Mouse (Mus musculus) B cell, adult 2 months (primary cell): ENCODE measurements at regions not wholly inside any gene's neighbourhood (a gene's known extent, or its start where the extent isn't known, plus 50 kb on each side); places are given as distances from the start of the nearest gene placed in this dataset.

Experiments
- DNase-seq, 2 experiments: peaks; one replicate each; pipeline ENCODE4 v3.0.0; 2022

DNA sequence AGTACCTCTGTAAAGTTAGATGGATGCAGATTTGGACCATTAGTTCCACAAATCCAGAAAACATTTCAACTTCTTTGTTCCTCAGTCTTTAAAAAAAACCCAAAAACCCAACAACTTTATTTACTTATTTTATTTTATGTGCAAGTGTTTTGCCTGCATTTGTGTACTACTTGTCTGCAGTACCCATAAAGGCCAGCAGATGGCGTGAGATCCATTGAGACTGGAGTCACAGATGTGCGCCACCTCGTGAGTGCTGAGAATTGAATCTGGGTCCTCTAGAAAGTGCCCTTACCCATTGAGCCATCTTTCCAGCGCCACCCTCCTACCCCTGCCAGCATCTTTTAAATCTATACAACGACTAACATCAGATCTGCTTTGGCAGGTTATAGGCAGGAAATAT is 53.0 kb downstream of the Gm12689 start:
- DNase-seq = peak; percentile 19 to 34

DNA sequence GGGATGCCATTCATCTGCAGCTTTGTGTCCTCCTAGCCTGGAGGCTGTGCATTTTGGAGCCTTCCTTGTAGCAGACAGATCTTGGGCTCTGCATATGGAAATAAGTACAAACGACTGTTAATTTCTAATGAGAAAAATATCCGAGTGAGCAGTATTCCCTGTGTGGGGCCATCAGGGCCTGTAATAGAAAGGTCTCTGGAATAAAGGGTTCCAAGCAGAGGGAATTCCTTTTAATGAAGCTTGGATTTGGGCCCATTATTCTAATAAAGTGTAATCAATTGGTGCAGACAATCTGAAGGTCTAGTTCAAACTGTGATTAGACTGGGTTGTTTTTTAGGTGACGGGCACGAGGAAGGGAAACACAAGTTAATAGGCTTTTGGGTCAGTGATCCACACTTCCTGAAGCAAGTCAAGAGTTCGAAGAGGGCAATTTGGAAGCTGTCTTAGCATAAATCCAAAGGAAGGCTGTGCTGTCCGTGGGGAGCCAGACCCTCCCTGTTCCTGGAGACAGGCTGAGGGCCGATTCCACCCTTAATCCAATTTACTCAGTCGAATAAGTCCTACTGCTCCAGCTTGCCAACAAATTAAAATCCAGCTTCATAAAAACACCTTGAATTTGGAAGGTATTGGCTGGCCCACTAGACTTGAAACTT is 57.5 kb downstream of the Gm12689 start:
- no peak for DNase-seq

DNA sequence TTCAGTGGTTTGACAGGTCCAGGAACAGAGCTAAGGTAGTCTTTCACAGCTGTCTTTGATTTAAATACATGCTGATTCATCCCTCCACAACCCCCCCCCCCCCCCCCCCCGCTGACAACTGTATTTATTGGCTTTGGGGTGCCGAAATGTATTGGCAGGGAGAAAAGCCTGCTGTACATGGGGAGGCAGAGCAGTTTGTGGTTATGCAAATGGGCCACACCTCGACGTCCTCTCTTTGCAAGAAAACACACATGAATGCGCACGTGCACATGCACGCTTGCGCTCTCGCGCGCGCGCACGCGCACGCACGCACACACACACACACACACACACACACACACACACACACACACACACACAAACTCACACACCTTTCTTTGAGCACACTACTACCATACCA is 58.5 kb downstream of the Gm12689 start:
- peak; percentile 57 to 64 for DNase-seq

DNA sequence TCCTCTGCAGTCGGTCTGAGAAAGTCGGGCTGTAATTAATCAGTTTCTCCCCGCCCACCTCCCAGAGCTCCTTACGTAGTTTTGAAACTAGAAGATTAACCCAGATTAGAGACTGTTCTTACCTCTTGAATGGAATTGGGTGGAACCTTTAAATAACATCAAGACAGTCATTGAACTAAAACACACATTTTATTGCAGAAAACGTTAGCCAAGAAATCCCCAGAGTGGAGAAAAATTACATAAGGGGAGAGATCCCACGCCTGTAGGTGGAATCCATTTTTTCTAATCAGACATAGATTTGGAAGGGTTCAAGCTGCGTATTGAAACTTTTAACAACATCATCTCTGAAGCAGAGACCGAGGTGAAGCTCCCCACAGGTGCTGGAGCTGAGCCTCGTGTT is 59.1 kb downstream of the Gm12689 start:
- DNase-seq = no peak

DNA sequence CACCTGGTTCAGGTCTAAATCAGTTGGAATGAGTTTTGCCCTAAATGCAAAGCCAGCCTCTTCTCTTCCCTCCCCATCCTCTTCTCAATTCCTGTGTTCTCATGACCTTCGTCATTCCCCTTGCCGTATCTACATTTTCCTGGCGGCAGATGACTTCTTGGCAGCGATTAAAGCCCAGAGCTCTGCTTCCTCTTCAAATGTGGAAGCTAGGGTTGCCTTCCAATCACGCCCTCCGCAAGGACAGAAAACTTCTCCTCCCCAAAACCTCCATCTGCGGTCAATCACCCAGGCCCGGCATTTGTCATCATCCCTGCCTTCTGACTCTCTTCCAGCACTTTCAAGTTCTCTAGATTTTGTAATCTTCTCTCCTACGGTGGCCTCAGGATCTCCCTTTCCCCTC is 72.3 kb downstream of the Gm12689 start:
- DNase-seq = no peak

DNA sequence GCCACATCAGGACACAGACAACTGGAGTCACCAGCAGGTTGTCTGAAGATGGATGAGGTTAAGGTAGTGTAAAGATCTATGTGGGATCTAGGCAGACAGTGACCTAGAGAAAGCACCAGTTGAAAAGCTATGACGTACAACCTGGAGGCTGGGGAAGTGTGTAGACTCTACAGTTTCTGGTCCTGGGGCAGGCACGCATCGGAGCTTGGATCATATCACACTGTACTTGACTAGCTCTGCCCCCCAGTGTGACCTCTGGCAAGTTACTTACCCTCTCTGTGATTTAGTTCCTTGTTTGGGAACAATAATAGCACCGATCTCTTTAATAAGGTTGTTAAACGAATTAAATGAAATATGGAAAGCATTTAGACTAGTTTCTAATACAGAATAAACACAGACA is 75.5 kb downstream of the Gm12689 start:
- no peak for DNase-seq

DNA sequence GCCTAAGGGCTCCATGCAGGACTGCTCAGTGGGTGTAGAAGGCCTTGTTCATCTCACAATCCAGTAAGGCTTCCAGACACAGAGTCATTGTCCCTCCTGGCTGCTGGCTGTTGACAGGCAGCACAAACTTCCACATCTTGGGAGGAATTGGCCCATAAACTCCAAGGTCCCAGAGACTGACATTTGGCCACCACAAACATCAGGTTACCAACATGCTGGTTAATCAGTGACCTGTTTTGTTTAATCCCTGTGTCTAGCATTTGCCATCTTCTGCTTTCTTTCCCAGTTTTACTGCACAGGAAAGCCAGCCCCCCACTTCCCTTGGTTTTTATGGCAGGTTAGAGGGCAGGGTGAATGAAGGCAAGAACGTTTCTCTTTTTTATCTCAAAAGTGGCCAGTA is 80.5 kb downstream of the Gm12689 start:
- DNase-seq = no peak

DNA sequence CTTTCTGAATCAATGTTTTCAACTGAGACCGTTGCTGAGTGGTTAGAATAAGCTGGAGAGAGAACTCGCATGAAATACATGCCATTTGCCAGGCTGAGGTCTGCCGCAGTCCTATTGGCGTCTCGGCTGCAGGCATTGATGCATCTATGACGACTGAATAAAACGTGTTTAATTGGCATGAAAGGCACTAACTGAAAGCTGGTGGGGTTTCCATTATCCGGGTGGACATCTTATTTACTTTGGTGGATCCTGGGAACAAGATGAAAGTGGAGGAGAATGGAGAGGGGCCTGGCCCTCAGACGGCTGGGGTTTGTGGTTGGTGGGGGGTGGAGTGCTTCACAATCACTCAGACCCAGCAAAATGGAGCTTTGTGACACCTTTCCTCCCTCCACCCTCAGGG is 81.2 kb downstream of the Gm12689 start:
- DNase-seq = no peak

DNA sequence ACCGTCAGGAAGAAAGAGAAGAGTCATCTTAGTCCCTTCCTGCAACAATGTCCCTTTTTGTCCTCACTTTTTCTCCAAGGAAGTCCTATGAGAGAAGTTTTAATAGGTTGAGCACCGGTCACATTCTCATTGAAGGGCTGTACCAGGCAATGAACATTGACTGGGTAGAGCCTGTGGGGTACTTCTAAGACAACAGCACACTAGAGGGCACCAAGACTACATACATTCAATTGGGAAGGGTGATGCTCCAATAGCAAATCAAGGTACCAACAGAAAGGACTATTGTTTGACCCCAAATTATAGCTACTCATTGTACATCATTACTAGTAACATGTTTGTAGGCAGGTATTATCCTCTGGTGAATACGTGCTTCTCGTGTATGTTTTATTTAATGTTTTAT is 84.3 kb downstream of the Gm12689 start:
- DNase-seq = no peak

DNA sequence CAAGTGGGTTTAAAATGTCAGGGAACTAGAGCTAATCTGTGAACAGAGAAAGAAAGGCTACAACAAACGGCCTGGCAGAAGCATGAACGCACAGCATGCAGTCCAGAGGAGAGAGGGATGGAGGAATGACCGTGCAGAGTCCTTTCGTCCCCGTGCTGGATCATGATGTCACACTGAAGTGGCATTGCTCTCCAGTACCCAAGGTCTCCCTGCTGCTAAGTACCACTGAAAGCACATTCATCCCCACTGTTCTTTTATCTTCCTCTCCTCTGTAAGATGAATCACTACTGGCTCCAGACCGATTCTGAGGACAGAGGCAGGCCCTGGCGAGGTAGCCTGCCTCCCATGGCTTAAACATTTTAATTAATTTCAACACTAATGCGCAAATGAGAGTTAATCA is 89.7 kb downstream of the Gm12689 start:
- DNase-seq = no peak

DNA sequence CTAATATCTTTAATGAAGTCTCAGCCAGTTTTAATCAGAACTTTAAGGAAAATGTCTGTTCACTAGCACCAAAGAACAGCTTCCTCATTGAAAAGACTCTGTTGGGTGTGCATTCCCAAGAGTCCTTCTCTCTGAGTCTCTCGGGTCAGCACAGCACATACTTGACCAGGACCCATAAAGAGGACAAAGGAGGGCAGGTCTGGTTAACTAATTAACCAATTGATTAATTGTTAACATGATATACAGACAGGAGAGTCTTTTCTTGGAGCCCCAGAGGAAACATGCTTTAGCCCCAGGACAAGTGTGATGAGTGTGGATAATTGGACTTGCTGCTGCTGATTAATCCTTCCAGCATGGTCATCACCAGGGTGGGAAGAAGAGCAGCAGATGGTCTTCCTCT is 93.7 kb downstream of the Gm12689 start:
- no peak for DNase-seq

DNA sequence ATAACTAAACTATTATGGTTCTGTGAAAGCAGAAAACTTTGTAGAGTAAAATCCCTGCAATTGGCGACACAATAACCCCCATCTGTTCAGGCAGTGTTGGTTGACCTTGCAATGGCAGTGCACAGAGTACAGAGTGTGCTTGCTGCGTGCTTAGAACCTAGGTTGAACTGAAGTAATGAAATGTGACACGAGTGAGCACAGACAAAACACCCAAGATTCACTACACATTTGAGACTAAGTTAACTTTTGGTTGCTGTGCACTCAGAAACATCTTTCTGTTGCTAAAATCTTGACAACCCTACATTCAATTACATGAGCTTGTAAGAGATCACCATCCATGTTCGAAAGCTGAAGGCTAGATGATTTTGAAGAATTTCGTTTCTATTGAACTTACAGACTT is 97.3 kb downstream of the Gm12689 start:
- DNase-seq = no peak

DNA sequence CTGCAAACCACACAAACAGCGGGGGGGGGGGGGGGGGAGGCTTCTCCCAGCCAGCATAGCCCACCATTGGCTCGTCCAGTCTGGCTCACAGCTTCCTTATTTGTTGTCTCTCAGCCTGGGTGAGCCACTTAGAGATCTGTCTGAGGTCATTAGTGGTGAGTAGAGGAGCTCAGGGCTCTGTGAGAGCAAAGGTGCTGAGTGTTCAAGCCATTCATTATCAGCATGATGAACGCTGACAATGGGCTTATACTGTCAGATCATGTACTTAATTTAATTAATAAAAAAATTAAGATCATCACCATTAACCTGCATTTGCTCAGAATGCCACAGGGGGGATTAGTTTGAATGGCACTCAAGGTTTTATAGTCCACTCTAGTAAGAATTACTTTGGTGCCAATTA is 98.5 kb downstream of the Gm12689 start:
- no peak for DNase-seq

DNA sequence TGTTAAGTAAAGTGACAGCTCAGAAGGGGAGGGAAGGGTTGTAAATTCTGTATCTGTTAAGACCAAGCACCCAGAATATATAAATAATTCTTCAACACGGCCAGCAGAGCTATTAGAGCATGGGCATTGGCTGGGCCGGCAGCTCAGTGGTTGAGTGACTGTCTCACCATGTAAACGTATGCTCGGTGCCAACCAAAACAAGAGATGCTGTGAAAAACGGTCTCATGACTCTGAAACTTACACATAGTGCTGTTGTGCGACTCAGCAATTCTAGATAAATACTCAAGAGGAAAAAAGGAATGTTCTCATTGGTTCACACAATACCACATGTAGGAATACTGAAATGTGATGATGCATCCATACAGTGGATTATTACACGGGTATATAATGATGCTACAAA is 111.8 kb downstream of the Gm12689 start:
- DNase-seq = no peak

DNA sequence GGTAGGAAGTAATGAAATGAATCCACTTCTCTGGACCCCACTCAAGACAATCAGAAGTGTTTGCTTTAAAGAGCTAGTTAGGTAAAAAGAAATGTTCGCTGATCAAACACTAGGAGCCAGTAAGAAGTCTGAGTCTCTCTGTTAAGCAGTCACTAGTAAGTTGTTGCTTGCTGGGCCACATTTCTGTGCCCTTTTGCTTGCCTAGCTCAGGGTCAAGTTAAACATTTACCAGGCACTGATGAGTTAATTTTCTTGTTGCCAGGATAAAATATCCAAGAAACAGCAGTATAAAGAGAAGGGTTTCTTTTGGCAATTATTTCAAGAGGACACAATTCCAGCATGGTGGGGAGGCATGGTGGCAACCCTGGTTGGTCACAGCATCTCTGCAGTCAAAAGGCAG is 127.7 kb downstream of the Gm12689 start:
- DNase-seq = no peak

DNA sequence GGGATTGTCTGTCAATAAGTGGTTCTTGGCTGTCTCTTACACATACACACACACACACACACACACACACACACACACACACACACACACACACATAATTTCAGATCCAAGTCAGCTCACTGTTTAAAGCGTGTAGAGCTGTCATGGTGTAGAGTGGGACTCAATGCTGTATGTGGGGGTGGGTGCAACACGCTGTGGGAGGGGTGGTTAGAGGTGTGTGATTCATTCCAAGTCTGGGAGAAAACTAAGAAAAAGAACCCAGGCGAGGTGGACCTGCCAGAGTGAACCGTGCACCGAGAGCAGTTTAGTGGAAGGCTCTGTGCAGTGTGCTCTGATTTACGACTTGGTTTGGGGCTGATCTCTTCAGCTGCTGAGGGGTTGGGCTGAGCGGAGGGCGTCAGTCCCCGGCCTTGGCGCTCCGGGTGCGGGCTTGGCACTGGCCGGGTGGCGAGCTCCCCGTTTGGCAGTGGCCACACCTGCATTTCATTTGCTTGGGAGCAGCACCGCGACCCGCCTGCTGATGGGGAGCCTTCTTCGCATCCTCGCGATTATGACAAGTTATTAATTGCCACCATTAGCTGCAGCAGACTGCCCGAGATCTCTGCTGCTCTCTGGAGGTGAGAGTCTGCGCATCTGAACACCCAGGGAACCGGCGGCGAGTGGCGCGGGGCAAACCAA is 149.5 kb downstream of the Gm12689 start:
- DNase-seq = no peak

DNA sequence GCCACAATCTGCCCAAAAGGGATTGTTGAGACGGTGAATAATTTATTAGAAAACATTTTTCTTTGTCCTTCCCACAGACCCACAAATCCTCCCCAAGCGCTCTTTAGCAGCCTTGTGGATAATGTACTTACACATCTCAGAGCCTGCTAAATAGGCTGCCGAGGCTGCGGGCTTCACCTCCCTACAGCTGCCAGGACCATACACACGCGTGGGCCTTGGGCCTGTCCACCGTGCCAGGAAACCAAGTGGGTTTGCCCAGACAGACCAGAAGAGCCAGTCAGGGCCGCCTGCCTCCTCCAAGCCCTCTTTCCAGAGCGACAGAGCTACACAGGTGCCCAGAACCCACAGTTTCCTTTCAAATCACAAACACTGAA is 150.0 kb downstream of the Gm12689 start:
- no peak for DNase-seq

DNA sequence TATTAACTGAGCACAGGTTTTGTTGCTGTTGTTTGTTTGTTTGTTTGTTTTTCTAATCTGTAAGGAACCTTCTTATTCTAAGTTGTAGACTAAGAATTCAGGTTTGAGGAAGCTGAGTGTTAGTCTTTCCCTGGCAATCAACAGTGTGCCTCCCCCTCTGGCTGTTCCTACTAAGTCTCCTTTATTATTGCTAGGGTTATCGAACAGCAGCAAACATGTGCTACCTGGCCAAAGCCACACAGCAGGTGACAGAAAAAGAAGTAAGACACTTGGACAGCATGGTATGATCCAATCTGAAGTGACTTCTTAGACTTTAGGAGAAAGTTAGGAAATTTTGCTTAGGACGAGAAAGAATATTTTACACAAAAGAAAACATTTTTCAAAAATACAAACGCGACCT is 163.3 kb downstream of the Gm12689 start:
- no peak for DNase-seq

DNA sequence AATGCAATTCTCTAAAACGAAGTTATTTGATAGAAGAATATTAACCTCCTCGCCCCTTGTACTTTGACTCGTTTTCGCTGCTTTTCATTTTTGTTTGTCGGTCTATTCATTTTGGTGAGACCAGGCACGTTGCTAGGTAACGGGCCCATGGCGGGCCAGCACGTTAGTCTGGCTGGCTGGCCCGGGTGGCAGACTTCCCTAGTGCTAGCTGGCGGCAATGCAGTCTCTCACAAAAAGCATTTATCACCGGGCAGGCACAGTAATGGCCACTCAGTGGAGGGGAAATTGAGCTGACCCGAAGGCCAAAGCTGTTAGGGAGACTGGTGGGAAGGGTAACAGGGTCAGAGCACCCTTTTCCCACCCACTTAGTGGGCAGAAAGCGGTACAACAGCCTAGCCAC is 163.7 kb downstream of the Gm12689 start:
- no peak for DNase-seq

DNA sequence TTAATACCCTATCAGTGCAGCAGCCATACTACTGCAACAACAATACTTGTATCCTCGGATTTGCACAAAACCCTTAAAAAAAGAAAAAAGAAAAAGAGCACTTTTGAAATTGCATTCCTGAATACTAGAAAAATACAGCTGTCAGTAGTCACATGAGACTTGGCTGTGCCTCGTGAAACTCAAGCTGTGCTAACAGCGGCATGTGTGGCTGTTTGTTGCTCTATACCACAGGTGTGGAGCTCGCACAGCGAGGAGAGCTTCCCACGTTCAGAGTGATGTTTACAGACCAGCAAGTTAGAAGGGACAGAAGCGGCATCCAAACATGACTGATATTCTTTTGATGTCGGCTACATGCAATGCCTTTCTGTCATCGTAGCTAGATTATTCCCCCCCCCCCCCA is 169.8 kb downstream of the Gm12689 start:
- no peak for DNase-seq

DNA sequence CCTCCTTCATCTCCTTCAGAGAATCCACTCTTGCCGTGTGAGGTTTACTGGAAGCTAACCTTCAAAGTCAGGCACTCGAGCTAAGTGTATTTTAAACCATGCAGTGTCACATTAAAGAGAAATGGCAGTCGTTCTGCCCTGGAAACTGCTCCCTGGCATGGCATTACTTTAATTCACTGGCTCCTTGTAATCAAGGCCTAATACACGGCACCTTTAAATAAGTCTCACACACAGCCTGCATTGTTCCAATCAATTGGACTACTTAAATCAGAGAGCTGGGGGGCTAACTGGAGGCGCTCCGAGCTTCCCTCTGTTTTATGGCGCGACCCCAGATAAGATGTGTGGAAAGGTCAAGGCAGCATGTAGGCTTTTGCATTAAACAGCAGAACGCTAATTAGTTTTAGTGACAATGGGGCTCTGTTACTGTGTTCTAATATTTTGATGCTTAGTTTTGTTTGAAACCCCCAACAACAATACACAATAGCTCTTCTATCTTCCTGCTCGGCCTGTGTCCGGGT is 180.1 kb downstream of the Gm12689 start:
- DNase-seq = no peak

DNA sequence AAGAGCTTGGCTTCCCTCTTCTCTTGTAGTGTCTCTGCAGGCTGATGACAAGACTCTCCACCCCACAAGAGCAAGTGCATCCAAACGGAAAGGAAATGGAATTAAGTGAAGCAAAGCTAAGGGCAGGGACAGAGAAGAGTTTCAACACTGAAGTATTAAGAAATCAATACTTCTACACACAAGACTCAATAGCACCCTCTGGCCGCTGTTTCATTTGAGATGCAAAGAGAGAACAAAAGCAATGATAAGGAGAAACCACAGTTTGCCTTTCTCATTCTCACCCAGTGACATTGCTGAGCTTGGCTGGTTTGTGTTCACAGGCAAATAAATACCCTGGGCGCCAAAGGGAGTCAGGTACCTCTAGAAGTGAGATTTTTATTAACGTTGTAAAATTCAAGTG is 171.8 kb upstream of the Foxd3 start:
- no peak for DNase-seq

DNA sequence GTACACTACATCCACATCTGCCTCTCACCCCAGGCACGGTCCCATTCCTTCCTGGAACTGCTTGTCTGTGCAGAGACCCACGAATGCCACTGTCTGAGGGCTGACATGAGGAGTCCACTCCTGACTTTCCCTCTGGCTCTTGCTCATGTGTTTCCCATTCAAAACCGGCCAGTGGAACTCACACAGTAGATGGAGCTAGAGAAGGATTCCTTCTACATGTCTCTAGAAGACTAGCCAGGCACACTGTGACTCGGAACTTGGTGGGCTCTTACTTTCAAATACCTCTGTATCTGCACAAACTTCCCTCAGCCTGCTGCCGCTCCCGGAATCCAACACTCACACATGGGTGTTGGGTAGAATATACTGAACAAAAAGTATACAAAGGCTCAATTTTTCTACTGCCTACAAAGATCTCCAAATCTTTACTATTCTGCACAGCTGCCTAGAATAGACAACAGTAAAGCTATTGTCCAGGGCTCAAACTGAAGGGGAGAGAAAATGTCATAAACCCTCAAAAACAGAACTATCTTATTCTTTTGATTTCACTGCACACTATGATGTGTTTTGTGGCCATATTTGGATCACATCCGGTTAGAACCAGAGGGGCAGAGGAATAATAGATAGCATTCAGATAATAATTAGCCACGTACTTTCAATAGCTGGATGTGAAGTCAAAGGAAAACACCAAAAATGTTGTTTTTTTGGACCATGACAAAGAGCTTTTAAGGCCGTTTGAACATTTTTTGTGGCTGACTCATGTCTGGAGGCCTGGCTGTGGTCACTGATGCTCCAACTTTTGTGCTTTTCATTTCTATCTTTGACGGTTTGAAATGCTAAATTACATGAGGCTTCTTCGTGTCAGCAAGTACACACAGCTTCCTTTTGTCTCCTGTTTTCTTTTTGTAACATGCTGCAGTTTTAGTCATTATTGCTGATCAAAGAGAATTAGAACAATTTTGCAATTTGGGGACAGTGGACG is 164.3 kb upstream of the Foxd3 start:
- no peak for DNase-seq
